Mouse (Mus musculus) heart, embryonic 10.5 days (tissue): Measurements from ENCODE around the gene Fgd6. TPM values are rescaled to one million over a fixed set of nuclear protein-coding genes. Genes with fewer than 3 reads are reported as not detected.

ENCODE experiments used
- DNase-seq: peaks from one replicate; pipeline ENCODE4 v3.0.0-alpha.2; 2017; ENCODE audit warnings: low spot score
- H3K27ac ChIP-seq: fragments of 300-500 bp; sonication (generic); 2 replicates; pipeline ENCODE4 v1.5.1; 2016; ENCODE audit warnings: mild to moderate bottlenecking
- H3K27me3 ChIP-seq: fragments of 300-500 bp; sonication (generic); 2 replicates; pipeline ENCODE4 v1.6.1; 2016; ENCODE audit warnings: mild to moderate bottlenecking; ENCODE audit not compliant: poor library complexity, insufficient read depth, severe bottlenecking
- H3K36me3 ChIP-seq: fragments of 300-500 bp; sonication (generic); 2 replicates; pipeline ENCODE4 v1.6.1; 2016; ENCODE audit warnings: mild to moderate bottlenecking, moderate library complexity
- H3K4me1 ChIP-seq: fragments of 300-500 bp; sonication (generic); 2 replicates; pipeline ENCODE4 v1.6.1; 2016; ENCODE audit warnings: mild to moderate bottlenecking
- H3K4me3 ChIP-seq: fragments of 300-500 bp; sonication (generic); 2 replicates; pipeline ENCODE4 v1.5.1; 2016; ENCODE audit warnings: mild to moderate bottlenecking, moderate library complexity
- H3K9me3 ChIP-seq: fragments of 300-500 bp; sonication (generic); 2 replicates; pipeline ENCODE4 v1.6.1; 2016; ENCODE audit warnings: mild to moderate bottlenecking, moderate library complexity
- WGBS: fragments of 180-500 bp; shearing (Covaris S2); methylation state at CpG from one replicate; pipeline ENCODE4 v1.1.7; 2016; 5-methylcytosine and 5-hydroxymethylcytosine counted together
- polyA plus RNA-seq: library from polyadenylated mRNA; unstranded; fragments of >200 nt; fragmentation: Nextera tagmentation; extraction: Ambion mirVana; gene quantifications from 2 replicates; pipeline ENCODE4 v1.2.1, GENCODE M21; 2016

The Fgd6 gene
- polyA plus RNA-seq, 1 experiment from 2014 or later: 2.9 TPM

DNA sequence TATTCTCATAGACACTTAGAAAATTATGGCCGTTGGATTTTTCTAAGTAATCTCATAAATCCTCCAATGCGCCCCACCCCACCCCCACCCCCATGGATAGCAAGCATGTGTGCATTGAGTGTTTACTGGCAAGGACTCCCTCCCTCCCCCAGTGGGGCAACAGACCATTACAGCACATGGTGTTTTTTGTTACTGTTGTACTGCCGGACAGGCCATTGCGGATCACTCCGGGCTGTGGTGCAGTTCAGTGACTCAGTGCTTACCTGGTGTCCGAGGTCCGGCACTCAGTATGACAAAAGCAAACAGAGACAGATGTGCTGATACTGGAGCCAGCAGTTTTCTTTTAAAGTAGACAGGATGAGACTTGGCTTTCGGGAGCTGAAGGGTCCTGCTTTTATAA, 13.3 kb downstream of the Fgd6 start:
- WGBS: 78% methylated on average over 8 of the region's 8 CpGs

GRCm38 (mm10) chr10:94050736-94051135, 14.9 kb downstream of the Fgd6 start:
- no peak for DNase-seq
- H3K27me3 ChIP-seq: no peaks in the 10 kb centered on the region
- no peaks in the 10 kb centered on the region for H3K9me3 ChIP-seq
- H3K27ac ChIP-seq: no peak overlapping the region
- no peak overlapping the region for H3K4me3 ChIP-seq
- peaks cover 32% of the 10 kb centered on the region for H3K4me1 ChIP-seq
- peaks cover 3% of the 10 kb centered on the region; the same call in 1 of the 2 replicates for H3K36me3 ChIP-seq
- WGBS: 89% methylated on average over 5 of the region's 5 CpGs

More for the DNA sequence above, 13.3 kb downstream of the Fgd6 start:
- no peaks in the 10 kb centered on the region for H3K27me3 ChIP-seq
- H3K4me3 ChIP-seq: no peak overlapping the region
- H3K9me3 ChIP-seq: no peaks in the 10 kb centered on the region
- H3K27ac ChIP-seq: 0 out of 2 replicates have a peak overlapping the region, but pooled peaks have one; percentile 2
- peaks cover 32% of the 10 kb centered on the region for H3K4me1 ChIP-seq
- H3K36me3 ChIP-seq: peaks cover 20% of the 10 kb centered on the region
- DNase-seq: no peak

DNA sequence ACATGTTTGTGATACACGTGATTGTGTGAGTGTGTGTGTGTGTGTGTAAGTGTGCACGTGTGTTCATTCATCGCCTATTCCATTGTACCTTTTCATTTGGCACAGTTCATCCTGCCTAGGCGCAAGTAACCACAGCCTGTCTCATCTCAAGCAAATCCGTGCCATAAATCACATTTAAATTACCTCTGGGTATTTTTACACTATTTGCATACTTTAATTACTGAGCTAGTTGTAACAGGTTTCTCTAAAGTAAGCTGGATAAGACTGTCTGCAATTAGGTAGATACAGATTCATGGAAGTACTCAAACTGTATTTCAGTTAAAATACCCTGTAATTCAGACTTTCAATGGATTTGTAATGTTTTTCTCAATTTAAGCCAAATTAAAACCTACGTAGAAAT, 20.7 kb downstream of the Fgd6 start:
- Histone ChIP-seq H3K36me3 (no peaks in the 10 kb centered on the region), H3K9me3 (no peaks in the 10 kb centered on the region), H3K27me3 (no peaks in the 10 kb centered on the region), H3K27ac (no peak overlapping the region), H3K4me1 (peaks cover 14% of the 10 kb centered on the region), H3K4me3 (no peak overlapping the region)
- 94% methylated on average over 6 of the region's 6 CpGs for WGBS
- DNase-seq: no peak

DNA sequence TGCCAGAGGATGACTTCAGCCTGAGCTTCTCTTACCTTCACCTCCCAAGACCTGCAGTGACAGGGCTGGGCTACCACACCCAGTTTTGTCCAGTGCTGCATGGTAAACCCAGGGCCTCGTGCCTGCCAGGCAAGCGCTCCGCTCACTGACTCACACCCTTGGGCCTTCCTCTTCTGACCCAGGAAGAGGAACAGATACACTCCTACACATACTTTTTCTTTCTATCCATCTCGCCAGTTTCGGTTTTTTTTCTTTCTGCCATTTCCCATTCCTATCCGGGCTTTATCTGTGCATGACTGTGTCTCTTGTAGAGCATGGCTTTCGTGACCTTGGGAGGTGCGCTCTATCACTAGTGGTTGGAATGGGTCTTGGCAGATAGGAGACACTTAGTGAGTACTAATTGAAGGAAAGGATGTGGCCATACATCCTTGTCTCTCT, 23.8 kb downstream of the Fgd6 start:
- no peak overlapping the region; the same call in 1 of the 2 replicates for H3K27ac ChIP-seq
- no peaks in the 10 kb centered on the region for H3K36me3 ChIP-seq
- WGBS: 67% methylated on average over 8 of the region's 8 CpGs
- peaks cover 26% of the 10 kb centered on the region for H3K4me1 ChIP-seq
- no peaks in the 10 kb centered on the region for H3K27me3 ChIP-seq
- DNase-seq: no peak
- H3K9me3 ChIP-seq: no peaks in the 10 kb centered on the region
- H3K4me3 ChIP-seq: no peak overlapping the region

DNA sequence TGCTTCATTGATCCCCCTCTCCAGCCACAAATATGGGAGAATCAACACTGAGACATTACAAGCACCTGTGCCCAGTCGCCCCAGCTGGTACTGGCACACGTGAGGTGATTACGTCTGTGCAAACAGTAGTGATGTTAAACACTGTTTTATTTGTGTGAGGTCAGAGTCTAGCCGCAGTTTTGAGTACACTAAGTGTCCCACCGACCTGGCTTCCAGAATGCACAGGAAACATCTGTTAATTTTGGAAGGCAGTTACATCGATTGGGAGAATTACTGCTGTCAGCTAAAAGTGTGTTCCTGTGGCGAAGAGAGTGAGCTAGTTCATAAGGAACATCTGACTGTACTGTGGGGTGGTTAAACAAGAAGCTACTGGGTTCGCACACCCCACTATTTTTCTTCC, 24.4 kb downstream of the Fgd6 start:
- no peak for DNase-seq
- Histone ChIP-seq H3K36me3 (no peaks in the 10 kb centered on the region), H3K9me3 (no peaks in the 10 kb centered on the region), H3K27me3 (no peaks in the 10 kb centered on the region), H3K4me3 (no peak overlapping the region), H3K4me1 (peaks cover 26% of the 10 kb centered on the region), H3K27ac (no peak overlapping the region)
- 80% methylated on average over 8 of the region's 8 CpGs for WGBS

GRCm38 (mm10) chr10:94062357-94062756, 26.6 kb downstream of the Fgd6 start:
- no peaks in the 10 kb centered on the region for H3K27me3 ChIP-seq
- H3K36me3 ChIP-seq: no peaks in the 10 kb centered on the region
- DNase-seq: no peak
- no peak overlapping the region for H3K4me3 ChIP-seq
- H3K9me3 ChIP-seq: no peaks in the 10 kb centered on the region
- 55% methylated on average over 5 of the region's 5 CpGs for WGBS
- peak overlapping the region; percentile 62; the same call in 1 of the 2 replicates for H3K27ac ChIP-seq
- peaks cover 28% of the 10 kb centered on the region for H3K4me1 ChIP-seq

DNA sequence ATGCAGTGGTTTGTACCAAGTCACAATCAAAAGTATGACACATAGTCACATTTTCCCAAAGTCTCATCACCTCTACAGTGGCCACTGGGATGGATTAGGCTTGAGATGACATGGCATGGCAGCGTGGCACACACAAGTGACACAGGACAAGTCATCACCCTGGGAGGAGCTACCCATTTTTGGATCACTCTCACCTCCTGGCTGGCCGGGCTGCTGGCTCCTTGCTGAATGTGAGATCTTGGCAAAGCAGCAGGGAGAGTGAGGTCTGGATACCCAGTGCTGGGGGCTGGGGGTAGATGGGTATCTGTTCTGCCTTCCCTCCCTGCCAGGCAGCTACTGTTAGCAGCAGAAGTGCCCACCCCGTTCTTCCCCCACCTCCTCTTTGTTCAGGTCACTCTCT, 31.1 kb downstream of the Fgd6 start:
- H3K27ac ChIP-seq: no peak overlapping the region
- DNase-seq: no peak
- 66% methylated on average over 3 of the region's 3 CpGs for WGBS
- no peaks in the 10 kb centered on the region for H3K9me3 ChIP-seq
- H3K36me3 ChIP-seq: no peaks in the 10 kb centered on the region
- no peak overlapping the region for H3K4me3 ChIP-seq
- H3K27me3 ChIP-seq: no peaks in the 10 kb centered on the region
- peaks cover 24% of the 10 kb centered on the region for H3K4me1 ChIP-seq

DNA sequence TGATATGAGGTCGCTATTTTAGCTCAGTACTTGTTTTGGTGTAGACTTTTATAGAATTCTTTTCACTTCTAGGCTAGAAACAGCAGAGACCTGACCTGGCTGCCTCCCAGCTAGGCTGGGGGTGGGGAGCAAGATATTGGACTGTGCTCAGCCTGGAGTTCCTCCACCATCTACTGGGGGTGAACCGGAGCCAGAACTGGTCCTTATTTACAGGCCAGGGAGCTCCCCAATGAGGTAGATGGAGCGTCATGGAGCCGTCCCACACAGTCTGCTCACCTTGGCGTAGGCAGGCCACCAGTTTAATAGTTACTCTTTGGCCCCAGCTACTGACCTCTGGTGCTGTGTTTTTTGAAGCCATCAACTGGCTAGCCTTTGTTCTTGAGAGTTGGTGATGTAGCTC, 32.9 kb downstream of the Fgd6 start:
- Histone ChIP-seq H3K9me3 (no peaks in the 10 kb centered on the region), H3K36me3 (no peaks in the 10 kb centered on the region), H3K27me3 (no peaks in the 10 kb centered on the region), H3K4me3 (no peak overlapping the region), H3K27ac (peak overlapping the region; percentile 49; the same call in 1 of the 2 replicates), H3K4me1 (peaks cover 31% of the 10 kb centered on the region)
- DNase-seq: no peak
- WGBS: 73% methylated on average over 5 of the region's 5 CpGs

DNA sequence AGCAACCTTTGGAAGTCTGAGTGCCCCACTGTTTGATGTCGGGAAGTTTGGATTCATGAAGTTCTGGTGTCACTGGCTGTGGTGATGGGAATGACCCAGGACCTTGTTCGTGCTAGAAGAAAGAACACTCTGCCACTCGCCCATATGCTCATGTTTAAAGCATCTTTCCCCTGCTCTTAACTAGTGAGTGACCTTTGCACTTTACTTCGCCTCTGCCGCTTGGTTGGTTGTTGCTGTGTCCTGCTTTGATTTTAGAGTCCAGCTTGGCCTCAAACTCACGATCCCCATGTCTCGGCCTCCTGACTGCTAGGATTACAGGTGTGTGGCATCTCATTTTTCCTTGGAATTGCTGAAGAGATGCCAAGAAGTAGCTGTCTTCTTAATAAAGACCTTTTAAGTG, 35.8 kb downstream of the Fgd6 start:
- Histone ChIP-seq H3K4me1 (peaks cover 31% of the 10 kb centered on the region), H3K4me3 (no peak overlapping the region), H3K27ac (no peak overlapping the region), H3K9me3 (no peaks in the 10 kb centered on the region), H3K36me3 (peaks cover 6% of the 10 kb centered on the region; the same call in 1 of the 2 replicates), H3K27me3 (no peaks in the 10 kb centered on the region)
- no peak for DNase-seq
- 80% methylated on average over 7 of the region's 7 CpGs for WGBS

- H3K4me3 ChIP-seq: no peak overlapping the region
- WGBS: 39% methylated on average over 10 of the region's 10 CpGs
- H3K4me1 ChIP-seq: peaks cover 27% of the 10 kb centered on the region
- H3K36me3 ChIP-seq: peaks cover 6% of the 10 kb centered on the region; the same call in 1 of the 2 replicates
- H3K27ac ChIP-seq: peak overlapping the region; percentile 65
- peak; percentile 81 for DNase-seq
- H3K27me3 ChIP-seq: no peaks in the 10 kb centered on the region
- H3K9me3 ChIP-seq: no peaks in the 10 kb centered on the region
These were observed 36.6 kb downstream of the Fgd6 start for GRCm38 (mm10) chr10:94072261-94072915.

DNA sequence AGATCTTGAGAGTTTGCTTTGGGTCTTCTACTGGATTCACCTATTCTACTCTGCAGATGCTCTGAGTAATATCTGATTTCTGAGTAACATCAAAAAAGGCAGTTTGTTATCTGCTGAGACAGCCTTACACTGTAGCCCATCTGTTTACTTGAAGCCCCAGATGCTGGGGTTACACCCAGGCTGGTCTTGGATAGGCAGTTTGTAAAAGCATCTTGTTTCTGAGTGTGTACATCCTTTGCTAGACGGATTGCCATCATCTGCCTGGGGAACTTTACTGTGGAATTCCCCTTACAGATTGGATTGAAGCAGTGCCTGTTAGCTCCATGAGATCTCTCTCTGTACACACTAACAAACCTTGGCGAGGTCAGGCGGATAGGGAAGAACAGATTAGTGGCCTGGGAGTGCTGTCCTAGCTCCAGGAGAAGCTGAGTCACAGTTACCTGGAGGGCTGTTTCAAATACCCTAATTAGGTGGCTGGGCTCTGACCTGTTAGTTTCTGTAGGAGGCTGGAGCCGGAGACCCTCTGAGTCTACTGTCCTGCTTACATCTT, 37.2 kb downstream of the Fgd6 start:
- H3K36me3 ChIP-seq: peaks cover 6% of the 10 kb centered on the region; the same call in 1 of the 2 replicates
- 64% methylated on average over 4 of the region's 4 CpGs for WGBS
- peaks cover 27% of the 10 kb centered on the region for H3K4me1 ChIP-seq
- H3K4me3 ChIP-seq: no peak overlapping the region
- H3K27me3 ChIP-seq: no peaks in the 10 kb centered on the region
- no peaks in the 10 kb centered on the region for H3K9me3 ChIP-seq
- peak overlapping the region; percentile 65 for H3K27ac ChIP-seq
- DNase-seq: no peak

DNA sequence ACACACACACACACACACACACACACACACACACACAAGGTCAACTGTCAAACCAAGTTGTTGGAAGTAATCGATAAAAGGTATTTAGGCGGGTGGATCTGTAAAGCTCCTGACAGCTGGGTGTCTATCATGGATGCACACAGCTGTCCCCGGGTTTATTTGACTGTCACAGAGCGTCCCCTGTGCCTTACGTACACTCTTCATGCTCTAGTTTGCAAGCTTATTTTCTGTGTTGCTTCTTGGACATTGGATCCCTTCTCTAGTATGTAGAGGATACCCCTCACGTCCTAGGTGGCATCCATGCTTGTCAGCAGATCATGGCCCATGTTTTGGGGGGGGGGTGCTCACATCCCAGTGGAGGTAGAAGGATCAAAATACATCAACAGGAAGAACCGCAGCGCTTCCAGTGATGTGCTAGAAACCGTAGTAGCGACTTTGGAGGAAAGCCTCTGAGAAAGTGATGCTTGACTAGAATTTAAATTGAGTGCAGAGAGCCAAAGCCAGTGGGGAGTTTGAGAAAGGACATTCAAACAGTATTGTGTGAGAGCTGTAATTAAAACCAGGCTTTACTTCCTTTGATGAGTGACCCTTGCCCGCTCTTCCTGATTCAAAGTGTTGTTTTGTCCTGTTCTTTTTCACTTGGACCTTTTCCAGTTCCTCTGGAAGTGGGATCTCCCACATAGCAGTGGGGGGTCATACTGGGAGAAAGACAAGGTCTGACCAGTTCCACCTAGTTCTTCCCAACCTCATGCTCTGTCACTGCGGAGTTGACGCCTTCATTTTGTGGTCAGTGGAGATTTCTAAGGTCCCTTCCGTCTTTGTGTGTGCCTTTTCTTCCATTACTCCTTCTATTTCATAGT, 41.4 kb downstream of the Fgd6 start:
- WGBS: 84% methylated on average over 14 of the region's 14 CpGs

GRCm38 (mm10) chr10:94080740-94081139, 44.9 kb downstream of the Fgd6 start:
- 63% methylated on average over 3 of the region's 3 CpGs for WGBS
- Histone ChIP-seq H3K36me3 (no peaks in the 10 kb centered on the region), H3K27ac (no peak overlapping the region), H3K9me3 (no peaks in the 10 kb centered on the region), H3K4me1 (peaks cover 6% of the 10 kb centered on the region), H3K4me3 (no peak overlapping the region), H3K27me3 (no peaks in the 10 kb centered on the region)
- no peak for DNase-seq

More for the DNA sequence above, 41.4 kb downstream of the Fgd6 start:
- Histone ChIP-seq H3K27me3 (no peaks in the 10 kb centered on the region), H3K9me3 (no peaks in the 10 kb centered on the region), H3K4me3 (no peak overlapping the region), H3K4me1 (peaks cover 17% of the 10 kb centered on the region), H3K36me3 (peaks cover 6% of the 10 kb centered on the region; the same call in 1 of the 2 replicates), H3K27ac (no peak overlapping the region)
- DNase-seq: no peak
